Mouse (Mus musculus) cerebellum, postnatal 10 days (tissue): ENCODE results near the gene Slx4ip.

Experiments used
- DNase-seq, 2 experiments: peaks; one replicate each; pipeline ENCODE4 v3.0.0; 2021; ENCODE audit warnings: mixed read lengths in 2 of 2

The Slx4ip gene

GRCm38 (mm10) chr2:137107946-137108345 lies 216.9 kb downstream of the Slx4ip start:
- no peak for DNase-seq

- DNase-seq = peak; percentile 46 to 73
Measured at GRCm38 (mm10) chr2:137109321-137110213, 218.5 kb downstream of the Slx4ip start.

DNA sequence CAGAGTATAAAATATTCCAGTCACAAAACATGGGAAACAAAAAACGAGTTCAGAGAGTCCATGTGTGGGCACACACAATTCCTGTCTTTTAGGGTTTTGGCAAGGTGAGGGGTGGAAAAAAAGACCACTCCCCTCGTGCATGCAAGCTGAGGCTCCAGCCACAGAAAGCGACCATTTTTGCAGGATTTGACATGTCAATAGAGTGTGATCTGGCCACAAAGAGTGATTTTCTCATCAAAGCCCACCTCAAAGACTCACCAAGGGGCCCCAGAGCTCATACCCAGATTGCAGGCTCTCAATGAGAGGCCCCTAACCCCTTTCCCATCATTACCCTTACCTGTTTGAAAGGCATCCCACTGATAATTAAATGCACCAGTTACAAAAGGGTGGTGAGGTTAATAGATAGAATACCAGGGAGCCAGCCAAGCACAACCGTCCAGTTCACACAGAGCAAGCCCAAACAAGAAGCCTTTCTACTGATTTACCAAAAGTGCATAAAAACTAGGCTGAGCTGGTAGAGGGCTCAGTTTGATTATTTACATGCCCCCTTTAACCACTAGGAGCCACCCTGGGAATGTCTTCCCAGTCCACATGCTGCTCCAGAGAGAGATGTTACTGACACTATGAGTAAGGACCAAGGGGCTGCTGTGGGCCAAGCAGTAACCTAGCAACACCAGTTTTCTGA lies 219.3 kb downstream of the Slx4ip start:
- no peak for DNase-seq

DNA sequence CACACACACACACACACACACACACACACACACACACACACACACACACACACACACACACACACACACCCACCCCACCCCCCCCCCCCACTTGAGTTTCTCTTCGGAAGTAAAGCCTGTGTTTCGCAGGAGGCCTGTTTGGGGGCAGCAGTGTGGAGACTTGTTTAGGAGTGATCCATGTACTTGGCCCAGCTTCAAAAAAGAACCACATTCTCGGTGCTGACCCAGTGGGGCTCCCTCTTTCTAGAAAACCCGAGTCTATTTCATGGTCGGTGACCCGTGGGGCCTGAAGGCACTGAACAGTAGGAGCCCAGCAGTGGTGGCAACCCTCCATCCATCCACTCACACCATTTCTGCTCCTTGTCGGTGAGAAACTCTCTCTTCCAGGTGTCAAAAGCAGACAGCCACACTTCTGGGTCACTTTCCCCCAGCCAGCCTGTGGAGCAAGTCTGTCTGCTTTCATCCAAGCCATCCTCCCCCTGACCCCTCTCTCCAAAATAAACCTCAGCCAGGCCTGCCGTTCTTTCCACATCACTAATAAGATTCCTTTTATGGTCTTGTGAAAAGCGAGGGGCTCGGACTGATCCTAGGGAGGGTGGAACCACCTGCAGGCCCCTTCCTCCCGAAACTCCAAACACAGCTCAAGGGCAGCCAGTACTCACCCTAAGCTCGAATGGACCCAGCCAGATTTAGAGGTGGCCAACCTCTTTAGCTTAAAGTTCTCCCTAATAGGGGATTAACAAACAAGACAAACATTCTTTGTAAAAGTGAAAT lies 222.5 kb downstream of the Slx4ip start:
- DNase-seq = peak; percentile 11 to 22

DNA sequence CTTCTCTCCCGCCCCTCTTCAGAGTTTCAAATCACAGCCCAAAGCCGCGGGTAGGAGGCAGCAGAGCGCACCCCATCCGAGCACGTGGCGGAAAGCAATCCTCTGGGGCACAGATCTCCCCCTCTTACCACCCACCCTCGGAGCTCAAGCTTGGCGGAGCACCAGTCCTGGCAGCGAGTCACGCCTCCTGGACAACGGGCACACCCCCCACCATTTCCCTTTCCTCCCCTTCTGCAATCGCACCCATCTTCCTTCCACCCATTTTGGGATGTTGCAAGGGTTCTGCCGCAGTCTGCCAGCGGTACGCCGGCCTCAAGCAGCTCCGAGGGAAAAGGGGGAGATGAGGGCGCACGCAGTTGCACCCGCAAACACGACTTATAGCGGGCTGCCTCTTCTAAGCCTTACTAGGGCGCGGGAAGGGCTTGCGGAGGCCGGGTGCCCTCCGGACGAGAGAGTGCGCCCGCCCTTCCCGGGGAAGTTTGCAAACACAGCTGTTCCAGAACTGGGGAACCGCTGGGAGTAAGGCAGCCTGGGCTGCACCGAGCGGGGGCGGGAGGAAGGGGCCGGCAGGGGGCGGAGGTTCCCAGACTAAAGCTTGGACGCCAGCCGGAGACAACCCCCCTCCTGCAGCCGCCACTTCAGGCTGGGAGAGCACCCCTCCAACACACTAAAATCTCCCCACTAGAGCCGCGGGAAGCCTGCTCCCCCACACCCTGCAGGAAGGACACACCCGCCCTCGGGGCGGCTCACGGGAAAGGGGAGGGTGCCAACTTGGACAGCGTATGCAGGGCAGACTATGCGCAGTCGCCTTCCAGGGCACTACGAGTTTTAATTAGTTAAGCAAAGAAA lies 223.5 kb downstream of the Slx4ip start:
- DNase-seq = peak; percentile 76 to 81

- DNase-seq = peak; percentile 26 to 29
Measured at GRCm38 (mm10) chr2:137115241-137116024, 224.4 kb downstream of the Slx4ip start.

DNA sequence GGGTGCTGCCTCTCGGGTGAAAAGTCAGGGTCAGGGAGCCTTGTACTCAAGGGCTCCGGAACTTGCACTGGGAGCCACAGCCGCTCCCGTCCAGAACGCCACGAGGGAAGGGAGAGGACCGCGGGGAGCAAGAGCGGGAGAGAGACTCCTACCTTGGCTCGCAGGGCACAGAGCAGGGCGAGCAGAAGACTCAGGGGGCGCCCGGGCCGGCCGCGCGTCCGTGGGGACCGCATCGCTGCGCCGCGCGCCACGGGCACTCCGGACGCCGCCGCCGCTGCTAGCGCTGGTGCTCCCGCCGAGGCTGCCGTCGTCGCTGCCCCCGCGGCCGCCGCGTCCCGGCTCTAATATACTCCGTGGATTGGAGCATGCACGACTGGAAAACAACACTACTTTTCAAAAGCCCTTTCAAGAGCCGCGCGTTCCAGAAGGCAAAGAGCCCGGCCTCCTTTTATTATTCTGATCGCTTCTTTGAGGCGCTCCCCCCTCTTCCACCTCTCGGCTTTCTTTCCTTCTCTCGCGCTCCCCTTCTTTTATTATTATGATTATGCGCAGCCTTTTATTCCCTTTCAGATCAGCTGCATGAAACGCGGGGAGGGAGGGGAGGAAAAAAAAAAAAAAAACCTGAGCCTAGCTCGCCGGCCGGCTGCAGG lies 225.1 kb downstream of the Slx4ip start, which contains the start of gene Jag1:
TSS of gene Jag1 (minus strand) at position 620 of the 650 bp plus-strand sequence.
- DNase-seq = peak; percentile 49 to 52

DNA sequence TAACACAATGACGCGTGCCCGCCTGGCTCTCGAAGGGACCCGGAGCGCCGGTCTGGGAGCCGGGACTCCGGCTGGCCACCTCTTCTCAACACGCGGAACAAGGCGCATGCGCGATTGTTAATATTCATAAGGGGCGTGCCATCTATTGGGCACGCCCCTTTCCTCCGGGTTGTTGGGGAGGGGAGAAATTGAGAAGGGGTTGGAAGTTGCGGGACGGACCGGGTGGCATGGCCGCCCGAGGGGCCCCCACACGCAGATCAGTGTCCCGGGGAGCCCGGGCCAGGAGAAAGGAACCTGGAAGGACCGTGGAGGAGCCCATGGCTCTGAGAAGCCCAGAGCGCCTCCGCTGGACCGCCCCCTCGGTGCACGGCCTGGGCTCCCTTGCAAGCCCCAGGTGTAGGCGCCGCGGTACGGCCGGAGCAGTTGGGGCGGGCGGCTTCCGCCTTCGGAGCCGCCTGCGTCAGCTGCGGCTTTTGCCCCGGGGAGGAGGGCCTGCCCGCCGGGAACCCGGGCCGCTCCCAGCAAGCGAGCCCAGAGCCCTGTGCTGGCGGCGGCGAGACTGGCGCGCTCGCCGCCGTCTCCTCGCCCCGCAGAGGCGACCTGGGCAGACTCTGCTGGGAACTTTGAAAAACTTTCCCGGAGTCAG lies 225.8 kb downstream of the Slx4ip start:
- peak; percentile 89 to 91 for DNase-seq

DNA sequence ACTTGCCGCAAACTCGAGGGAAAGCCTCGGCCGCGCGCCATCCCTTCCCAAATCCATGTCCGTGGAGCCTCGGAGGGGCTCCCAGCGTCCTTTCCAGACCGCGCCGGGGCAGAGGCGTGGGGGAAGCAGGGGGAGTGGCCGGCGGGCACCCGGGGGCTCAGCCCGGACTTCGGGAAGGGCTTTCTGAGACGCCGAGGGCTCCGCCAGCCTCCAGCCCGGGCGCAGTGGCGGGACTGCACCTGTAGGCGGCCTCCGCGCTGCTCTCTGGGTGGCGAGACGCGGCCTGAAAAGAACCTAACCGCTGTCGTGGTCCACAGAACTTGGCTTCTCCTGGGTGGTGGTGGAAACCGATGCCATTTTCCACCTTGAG lies 226.3 kb downstream of the Slx4ip start:
- DNase-seq = peak; percentile 81 to 85
